Mouse (Mus musculus) frontal cortex, postnatal 10 days (tissue): Measurements from ENCODE around the gene Gm17174.
"Not testable (repeated sequence)": the region's sequence is repeated elsewhere in the genome, so short reads cannot be mapped to it uniquely, and the experiment has no call there.

Experiments
- DNase-seq, 2 experiments: peaks; one replicate each; pipeline ENCODE4 v3.0.0; 2022; ENCODE audit warnings: low spot score in 2 of 2, mixed read lengths in 1 of 2

Gm17174 gene

GRCm38 (mm10) chr14:51592039-51592438 is at the start of gene Gm17174:
Gm17174 (minus strand) TSS chr14:51592139.
- DNase-seq, result not testable (repeated sequence)

GRCm38 (mm10) chr14:51635566-51635965 is 43.6 kb upstream of the Gm17174 start, which contains the start of gene Gm4181:
Gm4181 (minus strand) TSS chr14:51635666.
- not testable (repeated sequence) for DNase-seq

GRCm38 (mm10) chr14:51632426-51632825 is 40.5 kb upstream of the Gm17174 start:
- peak; percentile 8 to 13 for DNase-seq

GRCm38 (mm10) chr14:51611210-51611609 is 19.3 kb upstream of the Gm17174 start, which contains the start of gene Gm17078:
Gm17078 (minus strand) TSS chr14:51611310.
- no peak for DNase-seq

GRCm38 (mm10) chr14:51573963-51574362 is 18.0 kb downstream of the Gm17174 start, which contains the start of gene Gm17175:
Gm17175 (minus strand) TSS chr14:51574063.
- not testable (repeated sequence) for DNase-seq

- no peak for DNase-seq
Measured at GRCm38 (mm10) chr14:51552490-51552889, 39.4 kb downstream of the Gm17174 start, which contains the start of gene Gm5622. Gm5622 (plus strand) TSS chr14:51552790.
